Mouse (Mus musculus): ENCODE results near the gene Tbc1d22a. TPM values are rescaled to one million over a fixed set of nuclear protein-coding genes. Genes with fewer than 3 reads are reported as not detected.
A peak's percentile ranks its signal among the peaks of the same experiment; 100 is the strongest.

Tbc1d22a gene
- total RNA-seq, 2 experiments from 2014 or later, result 23.2 to 24.5 TPM

DNA sequence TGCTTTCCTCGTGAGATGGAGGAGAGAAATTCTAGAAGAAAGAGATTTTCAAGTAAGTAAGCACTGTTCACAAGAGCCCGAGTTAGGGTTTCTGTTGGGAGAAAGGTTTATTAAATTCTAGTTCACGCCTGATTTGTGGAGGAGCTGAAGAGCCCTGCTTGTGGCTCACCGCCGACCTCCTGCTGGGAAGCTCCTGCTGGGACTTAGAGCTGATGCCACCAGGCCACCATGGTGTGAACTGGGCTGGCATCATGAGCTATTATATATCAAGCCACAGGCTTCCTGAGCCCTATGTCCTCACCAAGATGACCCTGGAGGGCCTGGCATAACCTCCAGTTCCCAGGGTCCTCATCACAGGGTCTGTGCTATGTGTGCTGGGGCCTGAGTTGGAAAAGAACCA is 235.0 kb downstream of the Tbc1d22a start:
- DNase-seq (ENCODE audit: low spot score in 2 of 2), result no peak
- intact Hi-C loops (cut with DNase I), result no loop called here

DNA sequence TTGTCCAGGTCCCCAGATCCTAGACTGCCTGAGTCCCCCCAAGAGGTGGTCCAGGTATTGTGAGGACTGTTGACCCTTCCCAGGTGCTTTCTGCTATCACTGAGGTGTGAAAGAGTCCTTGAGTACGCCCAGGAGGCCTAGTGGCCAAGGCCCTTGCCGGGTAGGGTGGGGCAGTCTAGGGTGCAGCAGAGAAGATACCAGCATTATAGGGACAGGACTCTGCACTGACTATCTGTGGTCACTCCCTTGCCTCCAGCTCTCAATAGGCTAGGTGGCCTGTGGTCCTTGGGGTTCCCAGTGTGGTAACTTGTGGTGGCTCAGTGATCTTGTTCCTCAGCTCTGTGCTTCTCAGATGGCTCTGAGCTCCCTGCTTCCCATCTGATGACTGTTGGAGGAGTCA is 235.5 kb downstream of the Tbc1d22a start:
- intact Hi-C loops (cut with DNase I), result no loop called here
- no peak for DNase-seq (ENCODE audit: low spot score in 2 of 2)

- no peak for DNase-seq (ENCODE audit: low spot score in 2 of 2)
- intact Hi-C loops (cut with DNase I), result no loop called here
Observed at GRCm38 (mm10) chr15:86459413-86459812, 245.2 kb downstream of the Tbc1d22a start.

DNA sequence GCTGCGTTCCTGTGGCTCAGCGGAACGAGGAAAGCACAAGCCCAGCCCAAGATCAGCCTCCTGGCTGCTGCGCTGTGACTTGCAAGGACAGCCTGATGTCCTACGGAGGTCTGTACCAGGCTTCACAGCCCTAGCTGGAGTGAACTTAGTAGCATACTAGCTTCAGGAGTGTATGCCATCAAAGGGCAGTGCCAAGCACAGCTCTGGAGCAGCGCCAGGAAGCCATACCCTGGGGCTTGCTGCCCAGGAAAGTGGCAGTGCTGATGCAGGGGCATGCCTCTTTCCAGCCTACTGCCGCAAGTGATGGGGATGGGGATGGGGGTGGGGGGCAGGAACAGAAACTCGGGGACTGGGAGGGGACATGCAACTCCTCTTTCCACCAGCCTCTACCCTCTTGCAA is 248.4 kb downstream of the Tbc1d22a start:
- intact Hi-C loops (cut with DNase I), result no loop called here
- DNase-seq (ENCODE audit: low spot score in 2 of 2), result no peak

- DNase-seq (ENCODE audit: low spot score in 2 of 2), result no peak
- intact Hi-C loops (cut with DNase I), result no loop called here
Observed at GRCm38 (mm10) chr15:86468082-86468481, 253.8 kb downstream of the Tbc1d22a start.

- peak; percentile 49 to 64 for DNase-seq (ENCODE audit: low spot score in 2 of 2)
- intact Hi-C loops (cut with DNase I), result no loop called here
Observed at GRCm38 (mm10) chr15:86471136-86471535, 256.9 kb downstream of the Tbc1d22a start.

DNA sequence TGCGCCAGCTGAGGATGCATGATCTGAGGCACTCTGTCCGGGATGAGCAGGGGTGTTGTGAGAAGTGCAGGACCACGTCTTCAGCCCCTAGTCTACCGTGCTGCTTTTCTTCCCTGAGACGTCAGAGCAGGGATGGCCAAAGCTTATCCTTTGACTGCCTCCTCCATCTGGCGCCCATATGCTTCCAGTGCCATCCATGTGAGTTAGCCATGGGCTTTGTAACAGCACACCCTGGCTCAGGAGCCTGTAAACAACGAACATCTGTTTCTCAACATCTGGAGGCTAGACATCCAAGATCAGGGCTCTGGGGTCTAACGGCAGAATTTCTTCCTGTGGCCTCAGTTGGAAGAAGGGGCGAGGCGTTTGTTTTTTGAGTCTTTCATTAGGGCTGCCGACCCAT is 259.2 kb downstream of the Tbc1d22a start:
- DNase-seq (ENCODE audit: low spot score in 2 of 2), result no peak

GRCm38 (mm10) chr15:86474951-86475350 is 260.7 kb downstream of the Tbc1d22a start:
- intact Hi-C loops (cut with DNase I), result no loop called here
- no peak for DNase-seq (ENCODE audit: low spot score in 2 of 2)

More for the DNA sequence above, 259.2 kb downstream of the Tbc1d22a start:
- intact Hi-C loops (cut with DNase I), result no loop called here

GRCm38 (mm10) chr15:86476483-86476882 is 262.2 kb downstream of the Tbc1d22a start:
- peak in 1 of 2 experiments; percentile 12 for DNase-seq (ENCODE audit: low spot score in 2 of 2)
- intact Hi-C loops (cut with DNase I), result no loop called here

DNA sequence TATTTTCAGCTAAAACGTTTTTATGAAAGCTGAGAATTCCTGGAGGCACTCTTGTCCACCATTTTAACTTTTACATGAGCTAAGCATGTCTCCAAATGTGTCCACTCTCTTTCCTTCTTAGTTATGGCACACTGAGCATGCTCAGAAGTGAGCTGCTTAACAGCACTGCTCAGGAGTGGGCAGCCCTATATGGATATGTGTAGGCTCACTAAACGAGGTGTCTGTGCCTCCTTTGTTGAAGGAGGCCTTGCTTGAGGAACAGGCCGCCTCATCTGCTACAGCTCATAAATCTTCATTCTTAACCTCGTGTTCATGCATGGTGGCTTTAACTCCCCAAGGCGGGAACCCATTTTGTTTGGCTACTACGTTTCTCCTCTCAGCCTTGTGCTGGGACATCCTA is 262.8 kb downstream of the Tbc1d22a start:
- intact Hi-C loops (cut with DNase I), result no loop called here
- DNase-seq (ENCODE audit: low spot score in 2 of 2), result no peak

DNA sequence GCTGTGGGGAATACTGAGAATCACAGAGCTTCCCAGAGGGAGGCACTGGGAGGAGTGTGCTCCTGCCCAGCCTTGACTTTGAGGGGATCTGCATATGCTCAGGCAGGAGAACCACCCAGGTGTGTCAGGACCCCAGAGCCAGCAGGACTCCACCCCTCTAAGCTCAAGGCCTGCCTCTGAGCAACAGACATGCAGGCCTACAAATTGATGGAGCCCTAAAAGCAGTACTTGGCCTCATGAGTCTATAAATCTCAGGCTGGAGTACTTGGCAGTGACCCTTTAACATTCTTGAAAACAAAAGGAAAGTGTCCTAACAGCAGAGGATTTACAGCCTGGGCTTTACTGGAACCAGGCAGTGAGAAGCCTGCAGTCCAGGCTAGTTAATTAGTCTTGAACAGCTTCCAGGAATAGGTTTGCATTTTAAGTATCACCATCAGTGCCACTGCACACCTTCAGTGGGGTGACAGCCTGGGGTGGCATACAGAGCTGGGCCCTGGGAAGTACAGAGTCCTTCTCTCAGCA is 263.3 kb downstream of the Tbc1d22a start:
- intact Hi-C loops (cut with DNase I), result no loop called here
- no peak for DNase-seq (ENCODE audit: low spot score in 2 of 2)

DNA sequence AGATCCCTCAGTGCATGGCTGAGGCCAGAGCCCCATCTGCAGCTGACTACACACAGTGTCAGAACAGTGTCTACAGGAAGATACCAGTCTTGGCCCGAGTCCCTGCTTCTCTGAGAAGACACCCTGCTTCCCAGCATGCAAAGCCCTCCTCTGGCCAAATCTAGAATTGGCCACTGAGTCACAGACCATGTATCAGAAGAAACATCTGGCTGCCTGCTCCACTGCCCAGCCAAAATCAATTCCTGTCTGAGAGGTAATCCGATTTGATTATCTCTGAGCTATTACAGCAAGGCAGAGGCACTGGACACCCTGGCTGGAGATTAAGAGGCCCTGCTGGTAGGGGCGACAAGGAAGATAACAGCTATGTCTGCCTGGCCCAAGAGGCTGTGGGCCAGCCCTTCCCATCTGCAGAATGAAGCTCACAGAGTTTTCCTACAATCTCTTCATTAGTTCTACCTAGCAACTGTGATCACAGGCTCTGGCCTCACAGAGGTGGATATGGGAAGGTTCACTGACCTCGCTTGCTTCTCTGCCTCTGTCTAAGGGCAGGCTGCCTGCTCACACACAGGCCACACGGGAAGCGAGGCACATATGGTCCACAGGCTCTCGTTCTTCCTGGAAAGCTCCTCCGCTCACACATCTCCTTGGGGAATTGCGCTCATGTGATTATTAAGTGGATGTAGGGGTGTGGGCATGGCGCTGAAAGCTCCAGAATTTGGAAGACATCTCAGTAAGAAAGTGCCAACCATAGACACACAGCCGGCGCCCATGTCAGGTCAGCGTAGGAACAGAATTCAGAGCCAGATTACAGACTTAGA is 264.6 kb downstream of the Tbc1d22a start:
- intact Hi-C loops (cut with DNase I), result no loop called here
- DNase-seq (ENCODE audit: low spot score in 2 of 2), result no peak

DNA sequence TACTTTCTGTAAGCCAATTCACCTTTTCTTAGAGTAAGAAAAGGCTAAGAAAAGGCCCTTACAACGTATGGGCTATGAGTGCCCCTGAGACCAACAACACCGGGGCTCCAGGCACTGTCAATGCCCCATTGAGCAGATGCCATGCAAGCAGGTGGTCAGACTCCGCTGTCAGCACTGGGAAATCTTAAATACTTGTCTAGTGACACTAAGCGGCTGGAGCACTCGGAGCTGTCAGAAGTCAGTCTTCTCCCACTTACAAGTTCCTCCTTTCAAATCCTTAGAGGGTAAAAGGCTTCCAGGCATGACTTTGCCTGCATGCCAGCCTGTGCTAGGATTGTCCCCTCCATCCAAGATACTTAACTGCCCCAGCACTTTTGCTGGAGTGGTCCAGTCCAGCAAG is 268.1 kb downstream of the Tbc1d22a start:
- intact Hi-C loops (cut with DNase I), result no loop called here
- no peak for DNase-seq (ENCODE audit: low spot score in 2 of 2)

GRCm38 (mm10) chr15:86485815-86486214 is 271.6 kb downstream of the Tbc1d22a start:
- intact Hi-C loops (cut with DNase I), result no loop called here
- DNase-seq (ENCODE audit: low spot score in 2 of 2), result no peak

GRCm38 (mm10) chr15:86487359-86487758 is 273.1 kb downstream of the Tbc1d22a start:
- intact Hi-C loops (cut with DNase I), result no loop called here
- peak; percentile 28 to 45 for DNase-seq (ENCODE audit: low spot score in 2 of 2)

DNA sequence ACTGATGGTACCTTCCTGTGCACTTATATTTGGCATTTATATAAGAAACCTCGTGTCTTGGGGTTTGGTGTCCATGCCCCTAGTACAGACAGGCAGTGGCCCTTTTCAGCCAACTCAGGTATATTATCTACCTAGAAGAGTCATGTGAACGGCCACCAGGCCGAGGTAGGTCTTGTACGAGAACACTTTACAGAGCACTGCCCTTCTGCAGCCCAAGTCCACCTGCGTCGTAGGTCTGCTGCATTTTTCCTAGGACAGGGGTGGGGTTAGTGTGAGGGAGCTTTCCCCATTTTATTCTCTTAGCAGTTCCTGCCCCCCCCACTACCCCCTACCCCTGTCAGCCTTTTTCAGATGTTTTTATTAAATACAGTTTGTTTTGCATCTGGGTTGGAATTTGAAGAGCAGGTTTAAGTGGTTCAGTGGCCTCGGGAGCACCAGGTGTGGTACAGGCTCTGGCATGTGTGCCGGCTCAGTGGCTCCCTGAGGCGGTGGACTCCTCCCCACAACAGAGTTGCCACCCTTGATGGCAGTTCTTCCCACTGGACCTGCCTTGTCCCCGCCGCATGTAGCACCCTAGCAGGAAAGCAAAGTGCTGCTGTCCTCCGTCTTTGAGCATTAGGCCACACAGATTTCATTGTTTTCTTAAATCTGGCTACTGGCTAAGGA is 277.3 kb downstream of the Tbc1d22a start:
- intact Hi-C loops (cut with DNase I), result no loop called here
- DNase-seq (ENCODE audit: low spot score in 2 of 2), result no peak

GRCm38 (mm10) chr15:86492636-86493035 is 278.4 kb downstream of the Tbc1d22a start:
- intact Hi-C loops (cut with DNase I), result no loop called here
- DNase-seq (ENCODE audit: low spot score in 2 of 2), result no peak

- intact Hi-C loops (cut with DNase I), result no loop called here
Observed at GRCm38 (mm10) chr15:86496209-86496608, 281.9 kb downstream of the Tbc1d22a start.

GRCm38 (mm10) chr15:86496646-86497045 is 282.4 kb downstream of the Tbc1d22a start:
- DNase-seq (ENCODE audit: low spot score in 2 of 2), result no peak
- intact Hi-C loops (cut with DNase I), result no loop called here

More at GRCm38 (mm10) chr15:86496209-86496608, 281.9 kb downstream of the Tbc1d22a start:
- DNase-seq (ENCODE audit: low spot score in 2 of 2), result no peak

DNA sequence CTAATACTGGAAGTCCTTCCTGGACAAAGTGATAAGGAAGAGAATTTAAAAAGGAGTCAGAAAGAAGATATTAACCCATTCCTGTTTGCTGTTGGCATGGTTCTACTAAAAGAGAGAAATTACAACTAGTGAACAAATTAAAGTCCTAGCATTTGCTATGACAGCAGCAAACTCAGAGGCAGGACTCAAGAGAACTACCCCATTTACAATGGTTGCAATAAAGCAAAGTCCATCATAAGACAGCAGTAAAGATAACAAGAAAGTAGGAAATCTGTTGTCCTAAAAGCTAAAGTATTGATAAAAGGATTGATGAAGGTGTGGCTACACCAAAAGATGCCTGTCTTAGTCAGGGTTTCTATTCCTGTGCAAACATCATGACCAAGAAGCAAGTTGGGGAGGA is 286.3 kb downstream of the Tbc1d22a start:
- DNase-seq (ENCODE audit: low spot score in 2 of 2), result no peak
- intact Hi-C loops (cut with DNase I), result no loop called here

- intact Hi-C loops (cut with DNase I), result no loop called here
- DNase-seq (ENCODE audit: low spot score in 2 of 2), result no peak
Observed at GRCm38 (mm10) chr15:86503413-86503812, 289.2 kb downstream of the Tbc1d22a start.
